Mouse (Mus musculus) neural tube, embryonic 14.5 days (tissue): Measurements from ENCODE around the gene Capn15. TPM values are rescaled to one million over a fixed set of nuclear protein-coding genes. Genes with fewer than 3 reads are reported as not detected.

Experiments
- ATAC-seq: fragments of 200-750 bp; cut with Nextera tagmentation; 2 replicates; pipeline ENCODE4 v1.8.0; 2017; ENCODE audit warnings: low read depth, mild to moderate bottlenecking, moderate TSS enrichment, moderate library complexity
- H3K27ac ChIP-seq: fragments of 300-500 bp; sonication (generic); 2 replicates; pipeline ENCODE4 v1.5.1; 2014; ENCODE audit warnings: low read depth, mild to moderate bottlenecking, control low read depth, low read length, moderate library complexity, mixed read lengths
- H3K27me3 ChIP-seq: fragments of 300-500 bp; sonication (generic); 2 replicates; pipeline ENCODE4 v1.6.1; 2014; ENCODE audit warnings: low read length; ENCODE audit not compliant: control insufficient read depth, insufficient read depth
- H3K36me3 ChIP-seq: fragments of 300-500 bp; sonication (generic); 2 replicates; pipeline ENCODE4 v1.6.1; 2014; ENCODE audit warnings: low read length, mixed read lengths; ENCODE audit not compliant: control insufficient read depth, insufficient read depth
- H3K4me1 ChIP-seq: fragments of 300-500 bp; sonication (generic); 2 replicates; pipeline ENCODE4 v1.6.1; 2014; ENCODE audit warnings: low read length; ENCODE audit not compliant: control insufficient read depth, insufficient read depth
- H3K4me2 ChIP-seq: fragments of 300-500 bp; sonication (generic); 2 replicates; pipeline ENCODE4 v1.6.1; 2014; ENCODE audit warnings: mild to moderate bottlenecking, low read depth, low read length, control low read depth
- H3K4me3 ChIP-seq: fragments of 300-500 bp; sonication (generic); 2 replicates; pipeline ENCODE4 v1.5.1; 2014; ENCODE audit warnings: low read depth, low read length, control low read depth, mixed read lengths
- H3K9ac ChIP-seq: fragments of 300-500 bp; sonication (generic); replicated peaks from 2 replicates; pipeline ENCODE4 v1.6.1; 2014; ENCODE audit warnings: low read depth, mild to moderate bottlenecking, control low read depth, low read length, mixed read lengths
- H3K9me3 ChIP-seq: fragments of 300-500 bp; sonication (generic); 2 replicates; pipeline ENCODE4 v1.6.1; 2016; ENCODE audit warnings: low read length; ENCODE audit not compliant: control insufficient read depth
- WGBS: fragments of 180-500 bp; shearing (Covaris S2); extraction: QIAGEN DNeasy Blood & Tissue Kit; methylation state at CpG from one replicate; pipeline ENCODE4 v1.1.7; 2014; 5-methylcytosine and 5-hydroxymethylcytosine counted together
- polyA plus RNA-seq: library from polyadenylated mRNA; unstranded; fragments of >200 nt; fragmentation: Nextera tagmentation; extraction: Ambion mirVana; gene quantifications from 2 replicates; pipeline ENCODE4 v1.2.1, GENCODE M21; 2014

Gene Capn15
- polyA plus RNA-seq, 1 experiment from 2014 or later = 24.6 TPM

DNA sequence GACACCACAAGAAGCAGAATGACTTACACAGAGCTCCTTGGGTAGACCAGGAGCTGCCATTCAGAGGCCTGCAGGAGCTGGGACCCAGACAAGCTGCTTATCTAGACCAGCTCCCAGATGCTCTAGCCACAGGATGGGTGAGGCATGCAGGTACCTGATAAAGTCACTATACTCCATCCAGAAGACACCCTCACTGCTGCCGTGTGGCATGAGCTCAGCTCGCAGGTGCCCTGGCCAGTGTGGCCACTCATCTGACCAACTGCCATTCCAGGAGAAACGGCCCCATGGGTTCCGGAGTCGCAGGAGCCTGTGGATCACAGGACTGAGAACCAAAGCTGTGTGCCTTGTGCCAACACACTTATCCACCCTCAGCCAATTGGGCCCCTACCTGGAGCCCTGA, 24.0 kb downstream of the Capn15 start:
- Histone ChIP-seq H3K36me3 (peaks cover 16% of the 10 kb centered on the region), H3K4me3 (no peak overlapping the region)
- WGBS = 93% methylated on average over 5 of the region's 5 CpGs

DNA sequence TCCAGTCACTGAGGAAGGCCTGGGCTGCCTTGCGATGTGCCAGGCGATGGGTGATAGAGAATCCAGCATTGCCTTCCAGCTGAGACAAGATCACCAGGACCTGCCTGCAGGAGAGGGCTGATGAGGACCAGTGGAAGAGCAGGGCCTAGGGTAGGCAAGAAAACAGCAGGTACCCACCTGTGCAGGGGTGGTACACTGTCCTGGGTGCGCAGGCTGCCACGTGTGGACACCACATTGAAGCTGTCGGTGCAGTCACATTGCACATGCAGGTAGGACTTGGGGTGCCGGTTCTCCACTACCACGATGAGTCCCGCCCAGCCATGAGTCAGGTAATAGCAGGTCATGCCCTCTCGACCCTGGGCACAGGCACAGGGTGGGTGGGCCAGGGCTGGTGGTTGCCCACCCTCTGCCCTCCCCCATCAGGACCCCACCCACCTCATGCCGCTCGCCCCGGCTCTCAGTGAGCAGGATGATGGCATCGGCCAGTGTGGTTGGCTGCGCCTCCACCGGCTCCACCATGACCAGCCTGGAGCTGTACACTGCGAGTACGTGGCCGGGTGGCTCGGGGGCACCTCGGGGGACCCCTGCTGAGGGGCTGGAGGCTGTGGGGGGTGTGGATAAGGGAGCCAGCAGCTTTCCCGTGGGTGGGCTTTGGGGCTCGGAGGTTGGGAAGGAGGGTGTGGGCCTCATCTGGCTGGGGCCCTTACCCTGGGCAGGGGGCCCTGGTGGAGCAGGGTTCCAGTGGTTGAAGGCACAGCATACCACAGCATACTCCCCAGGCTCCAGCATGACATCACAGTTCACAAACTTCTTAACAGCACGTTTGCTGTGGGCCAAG, 25.7 kb downstream of the Capn15 start:
- Histone ChIP-seq H3K27ac (no peak overlapping the region), H3K9ac (no peak overlapping the region), H3K27me3 (no peaks in the 10 kb centered on the region), H3K4me3 (no peak overlapping the region), H3K4me2 (no peak overlapping the region), H3K4me1 (no peaks in the 10 kb centered on the region), H3K9me3 (no peaks in the 10 kb centered on the region), H3K36me3 (peaks cover 16% of the 10 kb centered on the region)
- 94% methylated on average over 21 of the region's 23 CpGs for WGBS
- ATAC-seq = no peak

More for the DNA sequence above, 24.0 kb downstream of the Capn15 start:
- H3K4me2 ChIP-seq = no peak overlapping the region
- H3K27ac ChIP-seq = no peak overlapping the region
- no peak overlapping the region for H3K9ac ChIP-seq
- H3K4me1 ChIP-seq = no peaks in the 10 kb centered on the region
- no peaks in the 10 kb centered on the region for H3K27me3 ChIP-seq
- H3K9me3 ChIP-seq = no peaks in the 10 kb centered on the region
- ATAC-seq = no peak

DNA sequence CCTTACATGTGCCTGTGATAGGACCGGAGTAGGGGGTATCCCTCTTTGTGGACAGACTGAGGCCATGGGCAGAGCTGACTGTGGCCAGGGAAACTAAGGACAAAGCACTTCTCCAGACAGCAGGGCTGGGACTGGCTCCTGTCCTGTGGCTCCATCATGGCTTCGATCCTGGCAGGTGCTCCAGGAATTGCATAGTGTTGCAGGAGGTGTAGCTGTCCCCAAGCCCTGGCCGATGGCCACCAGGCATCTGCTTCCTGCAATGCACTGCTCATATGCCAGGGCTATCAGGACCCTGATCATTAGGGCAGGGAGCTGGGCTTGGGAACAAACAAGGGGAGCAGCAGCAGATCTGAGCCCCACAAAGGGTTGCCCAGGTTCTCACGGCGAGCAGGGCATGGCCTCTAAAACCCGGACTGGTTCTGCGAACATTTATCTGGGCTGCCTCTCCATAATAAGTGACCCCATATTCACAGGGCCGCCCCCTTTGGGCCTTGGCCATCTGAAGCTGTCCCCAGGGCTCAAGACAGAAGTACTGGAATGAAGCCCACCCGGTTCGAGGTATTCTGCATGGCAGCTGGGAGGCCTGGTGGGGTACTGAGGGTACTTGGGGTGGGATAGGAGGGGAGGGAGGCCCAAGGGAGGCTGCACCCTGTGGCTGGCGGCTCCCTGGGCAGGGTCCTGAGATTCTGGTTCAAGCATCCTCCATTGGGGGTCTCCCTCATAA, 26.7 kb downstream of the Capn15 start:
- 96% methylated on average over 11 of the region's 11 CpGs for WGBS
- Histone ChIP-seq H3K36me3 (peaks cover 14% of the 10 kb centered on the region), H3K4me2 (no peak overlapping the region)

DNA sequence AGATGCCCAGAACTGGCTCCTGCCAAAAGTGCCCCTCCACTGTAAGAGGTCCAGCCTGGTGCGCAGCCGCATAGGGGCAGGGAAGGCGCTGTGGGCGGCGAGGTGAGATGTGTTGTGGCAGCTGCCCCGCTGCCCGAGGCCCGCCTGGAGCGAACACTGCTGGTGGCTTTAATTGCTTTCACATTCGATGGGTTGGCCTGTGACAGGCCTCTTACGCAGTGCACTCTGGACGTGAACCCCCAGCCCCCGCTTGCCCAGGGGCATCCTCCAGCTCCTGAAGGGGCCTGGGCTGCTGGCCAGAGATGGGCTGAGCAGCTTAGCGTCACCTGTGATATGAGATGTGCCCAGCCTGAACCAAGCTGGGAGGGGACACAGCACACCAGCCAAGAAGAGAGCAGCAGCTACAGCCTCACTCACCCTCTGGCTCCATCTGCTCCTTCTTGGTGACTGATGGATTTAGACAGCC, 28.0 kb downstream of the Capn15 start:
- Histone ChIP-seq H3K27me3 (peaks cover 7% of the 10 kb centered on the region), H3K27ac (no peak overlapping the region), H3K4me2 (no peak overlapping the region), H3K36me3 (peaks cover 14% of the 10 kb centered on the region), H3K9me3 (no peaks in the 10 kb centered on the region), H3K4me3 (no peak overlapping the region), H3K4me1 (no peaks in the 10 kb centered on the region), H3K9ac (no peak overlapping the region)
- no peak for ATAC-seq
- 72% methylated on average over 14 of the region's 14 CpGs for WGBS

More for the DNA sequence above, 26.7 kb downstream of the Capn15 start:
- ATAC-seq = no peak
- H3K9ac ChIP-seq = no peak overlapping the region
- no peaks in the 10 kb centered on the region for H3K4me1 ChIP-seq
- no peaks in the 10 kb centered on the region for H3K27me3 ChIP-seq
- no peak overlapping the region for H3K27ac ChIP-seq
- no peaks in the 10 kb centered on the region for H3K9me3 ChIP-seq
- H3K4me3 ChIP-seq = no peak overlapping the region

DNA sequence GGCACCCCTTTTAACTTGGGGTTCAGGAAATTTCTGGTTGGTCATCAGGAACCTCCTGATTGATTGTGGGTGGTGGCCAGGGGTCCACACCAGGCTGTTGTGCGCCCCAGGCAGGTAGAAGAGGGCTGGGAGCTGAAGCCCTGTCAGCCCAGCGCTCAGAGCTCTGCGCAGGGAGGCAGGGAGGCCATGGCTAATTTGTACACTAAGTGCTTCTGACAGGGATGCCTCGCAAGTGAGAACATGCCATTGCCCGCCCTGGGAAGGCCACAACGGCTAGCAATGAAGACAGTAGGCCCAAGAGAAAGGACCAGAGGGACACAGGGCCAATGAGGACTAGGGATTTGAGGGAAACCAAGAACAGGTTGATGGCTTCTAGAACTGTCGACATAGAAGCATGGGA, 29.0 kb downstream of the Capn15 start:
- H3K27ac ChIP-seq = no peak overlapping the region
- H3K36me3 ChIP-seq = peaks cover 14% of the 10 kb centered on the region
- no peak for ATAC-seq
- H3K4me3 ChIP-seq = no peak overlapping the region
- H3K9me3 ChIP-seq = no peaks in the 10 kb centered on the region
- H3K4me1 ChIP-seq = 0 out of 2 replicates have a peak, but pooled peaks cover 3% of the 10 kb centered on the region
- peaks cover 16% of the 10 kb centered on the region for H3K27me3 ChIP-seq
- 80% methylated on average over 7 of the region's 7 CpGs for WGBS
- H3K9ac ChIP-seq = no peak overlapping the region
- H3K4me2 ChIP-seq = no peak overlapping the region

DNA sequence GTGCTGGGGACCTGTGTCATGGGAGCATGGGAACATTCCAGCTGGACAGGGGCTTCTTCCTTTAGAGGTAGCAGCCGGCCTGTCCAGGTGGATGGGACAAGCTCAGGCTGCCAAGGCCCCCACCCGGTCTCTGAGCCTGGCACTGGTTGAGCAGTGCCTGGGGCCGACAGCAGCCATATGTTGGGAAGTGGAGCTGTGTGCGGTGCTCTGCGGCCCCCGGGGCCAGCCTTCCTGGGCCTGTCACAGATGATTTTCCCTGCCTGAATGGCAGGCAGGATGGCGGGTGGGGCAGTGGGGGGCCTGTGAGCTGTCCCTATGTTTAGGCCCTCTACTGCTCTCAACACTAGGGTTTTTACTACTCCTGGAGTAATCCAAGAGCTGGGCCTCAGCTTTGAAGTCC, 29.4 kb downstream of the Capn15 start:
- H3K36me3 ChIP-seq = peaks cover 14% of the 10 kb centered on the region
- no peak overlapping the region for H3K4me2 ChIP-seq
- 60% methylated on average over 7 of the region's 7 CpGs for WGBS
- H3K4me1 ChIP-seq = 0 out of 2 replicates have a peak, but pooled peaks cover 3% of the 10 kb centered on the region
- no peak for ATAC-seq
- H3K9me3 ChIP-seq = no peaks in the 10 kb centered on the region
- no peak overlapping the region for H3K9ac ChIP-seq
- H3K27ac ChIP-seq = no peak overlapping the region
- no peak overlapping the region for H3K4me3 ChIP-seq
- peaks cover 20% of the 10 kb centered on the region for H3K27me3 ChIP-seq

DNA sequence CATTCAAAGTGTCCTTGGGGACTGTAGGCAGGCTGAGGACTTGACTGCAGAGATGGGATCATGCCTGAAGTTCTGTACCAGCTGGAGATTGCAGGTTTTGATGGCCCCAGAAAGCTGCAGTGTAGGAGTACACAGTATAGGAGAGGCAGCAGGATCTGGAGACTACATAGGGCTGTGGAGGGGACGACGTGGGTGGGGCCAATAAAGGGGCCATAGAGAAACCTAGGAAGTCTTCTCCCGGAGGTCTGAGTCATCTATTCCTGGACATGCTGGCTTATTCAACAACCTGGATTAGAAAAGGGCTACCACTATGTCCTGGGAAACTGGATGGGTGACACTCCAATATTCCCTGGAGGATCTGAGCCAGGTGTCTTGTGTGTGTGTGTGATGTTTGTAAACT, 29.9 kb downstream of the Capn15 start:
- Histone ChIP-seq H3K9me3 (no peaks in the 10 kb centered on the region), H3K9ac (no peak overlapping the region), H3K4me1 (0 out of 2 replicates have a peak, but pooled peaks cover 3% of the 10 kb centered on the region), H3K4me3 (no peak overlapping the region), H3K27ac (no peak overlapping the region), H3K27me3 (peaks cover 23% of the 10 kb centered on the region), H3K4me2 (no peak overlapping the region), H3K36me3 (peaks cover 14% of the 10 kb centered on the region)
- 50% methylated on average over 3 of the region's 3 CpGs for WGBS
- no peak for ATAC-seq

DNA sequence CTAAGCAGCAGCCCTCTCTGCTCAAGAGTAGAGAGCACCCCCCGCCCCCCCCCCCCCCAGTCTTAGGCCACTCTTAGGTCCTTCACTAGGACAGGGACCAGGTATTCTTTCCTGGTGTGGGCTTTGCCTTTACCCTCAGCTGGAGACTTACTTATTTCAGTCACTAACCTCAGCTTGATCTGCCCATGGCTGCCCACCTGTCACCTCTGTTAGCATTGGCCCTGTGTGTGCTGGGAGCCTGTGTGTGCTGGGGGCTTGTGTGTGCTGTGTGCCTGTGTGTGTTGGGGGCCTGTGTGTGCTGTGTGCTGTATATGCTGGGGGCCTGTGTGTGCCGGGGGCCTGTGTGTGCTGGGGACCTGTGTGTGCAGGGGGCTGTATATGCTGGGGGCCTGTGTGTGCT, 30.9 kb downstream of the Capn15 start:
- Histone ChIP-seq H3K9ac (no peak overlapping the region), H3K27ac (no peak overlapping the region), H3K27me3 (peaks cover 33% of the 10 kb centered on the region), H3K36me3 (peaks cover 11% of the 10 kb centered on the region), H3K4me2 (no peak overlapping the region), H3K4me1 (0 out of 2 replicates have a peak, but pooled peaks cover 3% of the 10 kb centered on the region), H3K4me3 (no peak overlapping the region), H3K9me3 (no peaks in the 10 kb centered on the region)
- WGBS = 66% methylated on average over 2 of the region's 2 CpGs
- ATAC-seq = no peak

DNA sequence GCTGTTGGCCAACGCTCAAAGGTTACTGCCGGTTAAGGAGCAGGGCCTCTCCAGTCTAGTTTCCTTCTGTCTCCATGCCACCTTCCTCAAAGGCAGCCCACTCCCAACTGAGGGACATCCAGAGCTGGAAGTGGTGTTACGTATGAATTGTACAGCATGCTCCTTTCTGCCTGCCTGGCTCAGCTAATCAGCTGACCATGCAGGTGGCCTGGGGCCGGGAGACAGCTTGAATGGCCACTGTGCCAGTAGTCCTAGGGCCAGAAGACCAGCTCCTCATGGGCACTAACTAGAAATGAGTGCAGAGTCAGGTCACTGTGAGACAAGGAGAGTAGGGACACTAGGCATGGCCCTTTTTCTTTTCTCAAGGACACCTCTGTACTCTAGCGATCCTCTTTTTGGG, 32.4 kb downstream of the Capn15 start:
- no peaks in the 10 kb centered on the region for H3K9me3 ChIP-seq
- no peak overlapping the region for H3K27ac ChIP-seq
- WGBS = 73% methylated on average over 5 of the region's 5 CpGs
- ATAC-seq = no peak
- H3K27me3 ChIP-seq = peaks cover 33% of the 10 kb centered on the region
- no peak overlapping the region for H3K4me2 ChIP-seq
- no peak overlapping the region for H3K4me3 ChIP-seq
- no peaks in the 10 kb centered on the region for H3K36me3 ChIP-seq
- H3K4me1 ChIP-seq = 0 out of 2 replicates have a peak, but pooled peaks cover 3% of the 10 kb centered on the region
- H3K9ac ChIP-seq = no peak overlapping the region
